Mouse (Mus musculus) C2C12 (cell line): ENCODE measurements around the gene Cnfn. TPM values are rescaled to one million over a fixed set of nuclear protein-coding genes. Genes with fewer than 3 reads are reported as not detected.

Experiments
- H3K27me3 ChIP-seq: one replicate; pipeline ENCODE4 v1.6.1; 2011; ENCODE audit not compliant: control insufficient read depth, insufficient read depth, insufficient read length
- H3K36me3 ChIP-seq: one replicate; pipeline ENCODE4 v1.6.1; 2011; ENCODE audit not compliant: control insufficient read depth, insufficient read depth
- H3K4me3 ChIP-seq: one replicate; pipeline ENCODE4 v1.5.1; 2011; ENCODE audit warnings: mild to moderate bottlenecking, control low read depth; ENCODE audit not compliant: poor library complexity, insufficient read depth, severe bottlenecking
- H3K79me2 ChIP-seq: one replicate; pipeline ENCODE4 v1.6.1; 2011; ENCODE audit not compliant: control insufficient read depth, insufficient read depth
- H3K79me3 ChIP-seq: one replicate; pipeline ENCODE4 v1.6.1; 2011; ENCODE audit warnings: low read depth, control low read depth
- H3ac ChIP-seq: one replicate; pipeline ENCODE3; 2011; ENCODE audit warnings: low read depth; ENCODE audit not compliant: control insufficient read depth, insufficient read length
- CEBPB ChIP-seq: IDR thresholded peaks from one replicate; pipeline ENCODE4 v1.6.1; 2011; ENCODE audit warnings: low read depth, mild to moderate bottlenecking, control low read depth, moderate library complexity
- CTCF ChIP-seq: IDR thresholded peaks from one replicate; pipeline ENCODE4 v1.5.1; 2011; ENCODE audit not compliant: control insufficient read depth, insufficient read depth, insufficient read length
- FOSL1 ChIP-seq: IDR thresholded peaks from one replicate; pipeline ENCODE4 v1.8.0; 2011; ENCODE audit warnings: mild to moderate bottlenecking, low read length; ENCODE audit not compliant: poor library complexity, insufficient read depth, severe bottlenecking
- MAX ChIP-seq: IDR thresholded peaks from one replicate; pipeline ENCODE4 v1.6.1; 2011; ENCODE audit warnings: mild to moderate bottlenecking, control low read depth
- MYOD1 ChIP-seq: IDR thresholded peaks from one replicate; pipeline ENCODE4 v1.6.1; 2011; ENCODE audit warnings: low read depth; ENCODE audit not compliant: control insufficient read depth, insufficient read length
- MYOG ChIP-seq: IDR thresholded peaks from one replicate; pipeline ENCODE4 v1.6.1; 2011; ENCODE audit not compliant: control insufficient read depth, insufficient read length; ENCODE audit errors: extremely low read depth
- USF1 ChIP-seq: IDR thresholded peaks from one replicate; pipeline ENCODE4 v1.6.1; 2011; ENCODE audit warnings: low read depth, mild to moderate bottlenecking, control low read depth, moderate library complexity
- long read RNA-seq, 2 experiments: library from polyadenylated mRNA; unstranded; transcript quantifications; one replicate each; pipeline ENCODE4 v2.0.0; 2019 to 2020
- polyA plus RNA-seq: library from polyadenylated mRNA; unstranded; fragments of >200 nt; fragmentation: generic; extraction: Trizol; gene quantifications from one replicate; pipeline ENCODE4 v1.2.1, GENCODE M21; 2012; ENCODE audit warnings: missing spikeins

The Cnfn gene
- 0.08 TPM for polyA plus RNA-seq
- long read RNA-seq, experiment 1, result 0 reads
- long read RNA-seq, experiment 2, result 0 reads

DNA sequence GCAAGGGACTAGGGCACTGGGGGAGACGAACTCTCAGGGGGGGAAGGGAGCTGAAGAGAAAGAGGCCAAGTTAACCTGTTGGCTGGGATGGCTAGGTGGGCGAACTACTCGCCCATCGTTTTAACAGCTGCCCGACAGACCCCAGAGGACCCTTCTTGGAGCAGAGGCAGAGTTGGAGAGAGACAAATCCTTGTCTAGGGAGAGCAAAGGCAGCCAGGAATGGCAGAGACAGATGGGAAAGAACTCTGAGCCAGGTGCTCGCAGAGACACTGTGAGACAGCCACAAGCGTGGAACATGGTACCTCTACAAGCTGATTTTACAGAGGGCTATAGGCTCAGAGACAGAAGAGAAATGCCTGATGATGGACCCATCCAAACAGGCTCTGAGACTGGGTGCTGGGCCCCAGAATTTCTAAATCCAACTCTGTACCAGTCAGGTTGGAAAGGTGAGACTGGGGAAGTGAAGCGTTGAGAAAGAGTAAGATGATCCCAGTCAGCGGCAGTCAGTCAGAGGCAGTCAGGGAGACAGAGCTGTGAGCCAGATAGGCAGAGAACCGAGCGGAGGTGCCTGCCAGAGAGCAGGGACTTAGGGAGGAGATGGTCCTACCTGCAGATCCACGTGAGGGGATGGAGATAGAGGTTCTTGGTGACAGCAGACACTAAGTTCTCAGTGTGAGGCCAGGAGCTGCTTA lies at the start of gene Cnfn:
Gene Cnfn, minus strand, starts transcription at position 667 of the 692 bp plus-strand sequence.
- TF ChIP-seq MYOG (no peak), USF1 (no peak), MAX (no peak), CTCF (no peak), CEBPB (no peak), MYOD1 (no peak), FOSL1 (no peak)
- Histone ChIP-seq H3K79me3 (no peaks in the 10 kb centered on the region), H3K36me3 (no peaks in the 10 kb centered on the region), H3K4me3 (no peak within 1 kb of the TSS), H3K79me2 (no peaks in the 10 kb centered on the region), H3ac (no peak within 1 kb of the TSS), H3K27me3 (peaks cover 10% of the 10 kb centered on the region)

DNA sequence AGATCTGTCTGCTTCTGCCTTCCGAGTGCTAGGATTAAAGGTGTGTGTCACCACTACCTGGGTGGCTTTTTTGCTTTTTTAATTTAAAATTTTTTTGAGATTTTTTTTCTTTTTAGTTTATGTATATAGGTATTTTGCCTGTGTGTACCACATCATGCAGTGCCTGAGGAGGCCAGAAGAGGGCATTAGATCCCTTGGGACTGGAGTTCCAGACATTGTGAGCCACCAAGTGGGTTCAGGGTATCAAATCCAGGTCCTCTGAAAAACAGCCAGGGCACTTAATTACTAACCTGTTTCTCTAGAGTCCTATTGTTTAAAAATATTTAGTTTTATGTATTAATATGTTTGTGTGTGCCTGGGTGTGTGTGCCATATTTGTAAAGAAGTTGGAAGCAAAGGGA lies 48.1 kb upstream of the Cnfn start:
- Histone ChIP-seq H3K36me3 (no peaks in the 10 kb centered on the region), H3K79me2 (no peaks in the 10 kb centered on the region), H3K4me3 (no peak overlapping the region), H3K27me3 (peaks cover 4% of the 10 kb centered on the region), H3ac (no peak overlapping the region), H3K79me3 (no peaks in the 10 kb centered on the region)
- TF ChIP-seq MYOG, result no peak
- TF ChIP-seq MAX, result no peak
- no peak for TF ChIP-seq FOSL1

DNA sequence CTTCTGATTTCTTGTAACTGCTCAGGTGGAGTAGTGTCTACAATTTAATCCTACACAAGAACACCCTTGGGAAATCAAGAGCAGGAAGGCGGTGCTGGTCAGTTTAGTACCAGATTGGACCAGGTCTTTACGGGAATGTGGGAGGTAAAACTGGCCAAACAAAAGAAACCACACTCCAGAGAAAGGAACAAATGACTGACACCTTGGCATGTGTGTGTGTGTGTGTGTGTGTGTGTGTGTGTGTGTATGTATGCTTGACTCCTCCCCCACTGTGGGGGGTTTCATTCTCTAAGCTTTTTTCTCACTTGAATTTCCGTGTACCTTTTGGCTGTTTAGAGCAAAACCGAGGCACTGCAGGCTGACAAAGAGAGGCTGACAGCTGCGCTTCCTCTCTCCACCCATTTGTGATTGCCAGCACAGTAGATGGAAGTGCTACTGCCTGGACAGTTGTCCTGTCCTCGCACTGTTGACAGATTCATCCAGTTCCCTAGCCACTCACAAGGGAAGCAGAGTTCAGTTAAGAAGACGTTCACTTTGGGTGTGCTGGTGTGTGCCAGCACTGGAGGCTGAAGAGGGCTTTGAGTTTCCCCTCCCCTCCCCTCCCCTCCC lies 43.4 kb upstream of the Cnfn start, which contains the start of gene Cxcl17:
Gene Cxcl17, minus strand, starts transcription at position 54 of the 609 bp plus-strand sequence.
- no peak within 1 kb of the TSS for H3ac ChIP-seq
- H3K4me3 ChIP-seq, result no peak within 1 kb of the TSS
- no peaks in the 10 kb centered on the region for H3K36me3 ChIP-seq
- TF ChIP-seq MYOG, result no peak
- TF ChIP-seq FOSL1, result no peak
- TF ChIP-seq MYOD1, result no peak
- TF ChIP-seq CTCF, result no peak
- TF ChIP-seq USF1, result no peak
- TF ChIP-seq CEBPB, result no peak
- no peak for TF ChIP-seq MAX
- peaks cover 4% of the 10 kb centered on the region for H3K27me3 ChIP-seq
- no peaks in the 10 kb centered on the region for H3K79me3 ChIP-seq
- H3K79me2 ChIP-seq, result no peaks in the 10 kb centered on the region

DNA sequence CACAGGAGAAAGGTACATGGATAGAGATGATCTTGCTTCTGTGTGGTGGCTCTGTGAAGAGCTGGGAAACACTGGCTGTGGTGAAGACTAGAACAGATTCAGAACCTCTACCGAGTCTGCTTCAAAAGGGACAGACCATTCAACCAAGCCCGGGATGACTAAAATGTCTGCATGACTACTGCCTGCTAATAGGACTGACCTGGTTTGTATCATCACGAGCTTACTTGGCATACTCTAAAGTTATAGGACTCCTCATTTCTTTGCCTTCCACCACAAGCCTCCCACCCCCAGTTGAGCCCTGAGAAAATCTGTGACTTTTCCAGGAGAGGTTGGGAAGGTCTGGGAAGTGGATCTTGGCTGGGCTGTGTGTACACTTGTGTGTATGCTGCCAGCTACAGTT lies 42.3 kb upstream of the Cnfn start:
- peaks cover 4% of the 10 kb centered on the region for H3K27me3 ChIP-seq
- no peaks in the 10 kb centered on the region for H3K79me2 ChIP-seq
- TF ChIP-seq MYOG, result no peak
- TF ChIP-seq CEBPB, result no peak
- no peak for TF ChIP-seq USF1
- TF ChIP-seq CTCF, result no peak
- no peak for TF ChIP-seq FOSL1
- no peak for TF ChIP-seq MAX
- no peak for TF ChIP-seq MYOD1
- no peaks in the 10 kb centered on the region for H3K36me3 ChIP-seq
- H3ac ChIP-seq, result no peak overlapping the region
- no peaks in the 10 kb centered on the region for H3K79me3 ChIP-seq
- H3K4me3 ChIP-seq, result no peak overlapping the region

DNA sequence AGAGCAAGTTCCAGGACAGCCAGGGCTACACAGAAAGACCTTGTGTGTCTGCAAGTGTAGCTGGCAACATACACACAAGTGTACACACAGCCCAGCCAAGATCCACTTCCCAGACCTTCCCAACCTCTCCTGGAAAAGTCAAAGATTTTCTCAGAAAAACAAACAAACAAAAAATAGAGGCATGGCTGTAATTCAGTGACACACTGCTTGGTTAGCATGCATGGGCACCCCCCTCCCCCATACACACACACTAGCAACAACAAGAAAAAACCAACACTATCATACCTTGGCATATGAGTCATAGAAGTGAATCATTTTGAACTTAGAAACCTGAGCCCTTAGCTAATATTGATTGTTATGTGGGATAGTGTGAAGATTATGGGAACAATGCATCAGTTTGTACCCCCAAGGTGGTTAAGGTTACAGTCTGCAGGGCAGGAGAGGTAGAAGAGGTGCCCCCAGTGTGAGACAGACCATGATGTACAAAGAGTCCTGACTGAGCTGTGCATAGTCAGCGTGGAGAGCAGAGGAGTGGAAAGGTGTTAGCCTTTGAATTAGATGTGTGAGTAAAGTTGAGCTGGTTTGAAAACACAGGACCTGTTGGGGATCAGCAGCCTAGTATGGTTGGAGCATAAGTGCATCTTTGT lies 41.6 kb upstream of the Cnfn start:
- Histone ChIP-seq H3K79me2 (no peaks in the 10 kb centered on the region), H3K79me3 (no peaks in the 10 kb centered on the region), H3K27me3 (peaks cover 4% of the 10 kb centered on the region), H3ac (no peak overlapping the region), H3K4me3 (no peak overlapping the region), H3K36me3 (no peaks in the 10 kb centered on the region)
- TF ChIP-seq FOSL1 (peak; percentile 13), USF1 (no peak)
